Mouse (Mus musculus): ENCODE data around the gene Rplp2. TPM values are rescaled to one million over a fixed set of nuclear protein-coding genes. Genes with fewer than 3 reads are reported as not detected.

Gene Rplp2
- polyA plus RNA-seq, 1 experiment from 2014 or later: 820 TPM

GRCm38 (mm10) chr7:141464603-141465201, 17.5 kb downstream of the Rplp2 start:
- no peak for ATAC-seq (replicated peaks)
- Histone ChIP-seq H3K36me3 (peaks cover 4% of the 10 kb centered on the region; the same call in 1 of the 2 replicates), H3K4me1 (peaks cover 47% of the 10 kb centered on the region), H3K4me2 (replicated peaks) (peak overlapping the region; percentile 8; the same call in 1 of the 2 replicates), H3K4me3 (peak overlapping the region; percentile 14; the same call in 1 of the 2 replicates), H3K27ac (replicated peaks) (no peak overlapping the region), H3K9ac (replicated peaks) (no peak overlapping the region), H3K27me3 (peaks cover 69% of the 10 kb centered on the region), H3K9me3 (no peaks in the 10 kb centered on the region)
- WGBS: 4% methylated on average over 38 of the region's 38 CpGs

GRCm38 (mm10) chr7:141465388-141466044, 18.3 kb downstream of the Rplp2 start:
- H3K9me3 ChIP-seq: no peaks in the 10 kb centered on the region
- H3K4me3 ChIP-seq: no peak overlapping the region
- H3K9ac ChIP-seq (replicated peaks): no peak overlapping the region
- H3K4me1 ChIP-seq: peaks cover 54% of the 10 kb centered on the region
- peaks cover 62% of the 10 kb centered on the region for H3K27me3 ChIP-seq
- 44% methylated on average over 10 of the region's 10 CpGs for WGBS
- H3K36me3 ChIP-seq: peaks cover 8% of the 10 kb centered on the region
- no peak for ATAC-seq (replicated peaks)
- no peak overlapping the region for H3K4me2 ChIP-seq (replicated peaks)
- no peak overlapping the region for H3K27ac ChIP-seq (replicated peaks)

- Histone ChIP-seq H3K9ac (replicated peaks) (no peak overlapping the region), H3K9me3 (no peaks in the 10 kb centered on the region), H3K27me3 (peaks cover 57% of the 10 kb centered on the region), H3K4me1 (peaks cover 54% of the 10 kb centered on the region), H3K4me2 (replicated peaks) (no peak overlapping the region), H3K4me3 (no peak overlapping the region), H3K27ac (replicated peaks) (no peak overlapping the region), H3K36me3 (peaks cover 12% of the 10 kb centered on the region)
- 83% methylated on average over 7 of the region's 7 CpGs for WGBS
- ATAC-seq (replicated peaks): no peak
These were observed 18.9 kb downstream of the Rplp2 start for GRCm38 (mm10) chr7:141466045-141466394.

- Histone ChIP-seq H3K9me3 (no peaks in the 10 kb centered on the region), H3K4me2 (replicated peaks) (peak overlapping the region; percentile 56), H3K36me3 (peaks cover 18% of the 10 kb centered on the region), H3K4me3 (peak overlapping the region; percentile 67), H3K9ac (replicated peaks) (peak overlapping the region; percentile 82), H3K27ac (replicated peaks) (no peak overlapping the region), H3K27me3 (peaks cover 50% of the 10 kb centered on the region), H3K4me1 (peaks cover 51% of the 10 kb centered on the region)
- no peak for ATAC-seq (replicated peaks)
- WGBS: 65% methylated on average over 10 of the region's 10 CpGs
These were observed 19.5 kb downstream of the Rplp2 start for GRCm38 (mm10) chr7:141466607-141467148.

GRCm38 (mm10) chr7:141467230-141468030, 20.3 kb downstream of the Rplp2 start, which contains the start of gene Cd151:
Gene Cd151, plus strand, starts transcription at chr7:141467392.
- peak; percentile 44 for ATAC-seq (replicated peaks)
- Histone ChIP-seq H3K9ac (replicated peaks) (peak within 1 kb of the TSS; percentile 82), H3K36me3 (peaks cover 24% of the 10 kb centered on the region), H3K4me3 (peak within 1 kb of the TSS; percentile 67), H3K4me2 (replicated peaks) (peak within 1 kb of the TSS; percentile 56), H3K27ac (replicated peaks) (peak within 1 kb of the TSS; percentile 79), H3K27me3 (peaks cover 43% of the 10 kb centered on the region), H3K9me3 (no peaks in the 10 kb centered on the region), H3K4me1 (peaks cover 45% of the 10 kb centered on the region)
- under 1% methylated on average over 52 of the region's 52 CpGs for whole genome bisulfite sequencing

- Histone ChIP-seq H3K9me3 (no peaks in the 10 kb centered on the region), H3K27me3 (peaks cover 36% of the 10 kb centered on the region), H3K36me3 (peaks cover 29% of the 10 kb centered on the region), H3K27ac (replicated peaks) (peak overlapping the region; percentile 79), H3K9ac (replicated peaks) (peak overlapping the region; percentile 82), H3K4me3 (peak overlapping the region; percentile 67), H3K4me2 (replicated peaks) (peak overlapping the region; percentile 56), H3K4me1 (peaks cover 45% of the 10 kb centered on the region)
- WGBS: 23% methylated on average over 5 of the region's 5 CpGs
- no peak; the same call in 1 of the 2 replicates for ATAC-seq (replicated peaks)
These were observed 21.0 kb downstream of the Rplp2 start for GRCm38 (mm10) chr7:141468164-141468521.

- H3K9ac ChIP-seq (replicated peaks): peak overlapping the region; percentile 82
- WGBS: 13% methylated on average over 8 of the region's 8 CpGs
- H3K36me3 ChIP-seq: peaks cover 29% of the 10 kb centered on the region
- H3K4me3 ChIP-seq: peak overlapping the region; percentile 67
- peak; percentile 79 for ATAC-seq (replicated peaks)
- H3K27ac ChIP-seq (replicated peaks): peak overlapping the region; percentile 79
- H3K4me1 ChIP-seq: peaks cover 50% of the 10 kb centered on the region
- H3K27me3 ChIP-seq: peaks cover 31% of the 10 kb centered on the region
- no peaks in the 10 kb centered on the region for H3K9me3 ChIP-seq
- peak overlapping the region; percentile 56 for H3K4me2 ChIP-seq (replicated peaks)
These were observed 21.5 kb downstream of the Rplp2 start for GRCm38 (mm10) chr7:141468522-141469211.

GRCm38 (mm10) chr7:141469352-141469751, 22.2 kb downstream of the Rplp2 start:
- H3K36me3 ChIP-seq: peaks cover 29% of the 10 kb centered on the region
- H3K4me3 ChIP-seq: peak overlapping the region; percentile 67
- H3K9me3 ChIP-seq: no peaks in the 10 kb centered on the region
- no peak for ATAC-seq (replicated peaks)
- H3K4me1 ChIP-seq: peaks cover 56% of the 10 kb centered on the region
- peak overlapping the region; percentile 56 for H3K4me2 ChIP-seq (replicated peaks)
- H3K27me3 ChIP-seq: peaks cover 24% of the 10 kb centered on the region
- H3K27ac ChIP-seq (replicated peaks): peak overlapping the region; percentile 79
- WGBS: 84% methylated on average over 6 of the region's 6 CpGs
- peak overlapping the region; percentile 82 for H3K9ac ChIP-seq (replicated peaks)

GRCm38 (mm10) chr7:141469901-141470636, 22.9 kb downstream of the Rplp2 start:
- H3K4me1 ChIP-seq: peaks cover 52% of the 10 kb centered on the region
- H3K4me3 ChIP-seq: no peak overlapping the region
- 89% methylated on average over 18 of the region's 18 CpGs for WGBS
- peaks cover 17% of the 10 kb centered on the region for H3K27me3 ChIP-seq
- peaks cover 29% of the 10 kb centered on the region for H3K36me3 ChIP-seq
- no peak overlapping the region for H3K27ac ChIP-seq (replicated peaks)
- ATAC-seq (replicated peaks): no peak
- no peak overlapping the region for H3K9ac ChIP-seq (replicated peaks)
- H3K9me3 ChIP-seq: no peaks in the 10 kb centered on the region
- H3K4me2 ChIP-seq (replicated peaks): peak overlapping the region; percentile 56; the same call in 1 of the 2 replicates

GRCm38 (mm10) chr7:141470637-141470944, 23.4 kb downstream of the Rplp2 start:
- H3K4me1 ChIP-seq: peaks cover 55% of the 10 kb centered on the region
- 95% methylated on average over 10 of the region's 10 CpGs for WGBS
- peaks cover 11% of the 10 kb centered on the region for H3K27me3 ChIP-seq
- no peak overlapping the region for H3K9ac ChIP-seq (replicated peaks)
- H3K4me2 ChIP-seq (replicated peaks): no peak overlapping the region
- H3K9me3 ChIP-seq: no peaks in the 10 kb centered on the region
- ATAC-seq (replicated peaks): no peak
- H3K4me3 ChIP-seq: no peak overlapping the region
- no peak overlapping the region for H3K27ac ChIP-seq (replicated peaks)
- peaks cover 29% of the 10 kb centered on the region for H3K36me3 ChIP-seq

- Histone ChIP-seq H3K27me3 (peaks cover 11% of the 10 kb centered on the region), H3K4me1 (peaks cover 61% of the 10 kb centered on the region), H3K4me3 (no peak overlapping the region), H3K4me2 (replicated peaks) (no peak overlapping the region), H3K27ac (replicated peaks) (no peak overlapping the region), H3K9ac (replicated peaks) (no peak overlapping the region), H3K36me3 (peaks cover 29% of the 10 kb centered on the region), H3K9me3 (no peaks in the 10 kb centered on the region)
- WGBS: 86% methylated on average over 1 of the region's 1 CpGs
- ATAC-seq (replicated peaks): no peak
These were observed 24.1 kb downstream of the Rplp2 start for GRCm38 (mm10) chr7:141471236-141471635.
